Mouse (Mus musculus) E14TG2a.4 (cell line): Measurements from ENCODE around the gene Scaf11.
"Not testable (repeated sequence)": the region's sequence is repeated elsewhere in the genome, so short reads cannot be mapped to it uniquely, and the experiment has no call there.

ENCODE experiments used
- H3K27me3 ChIP-seq: 2 replicates; pipeline ENCODE4 v1.6.1; 2014; ENCODE audit warnings: low read length, control low read depth; ENCODE audit not compliant: insufficient read depth
- H3K36me3 ChIP-seq: 2 replicates; pipeline ENCODE4 v1.6.1; 2014; ENCODE audit warnings: low read length, control low read depth; ENCODE audit not compliant: insufficient read depth
- H3K4me1 ChIP-seq: replicated peaks from 2 replicates; pipeline ENCODE4 v1.6.1; 2014; ENCODE audit warnings: low read depth, low read length, control low read depth
- H3K4me3 ChIP-seq: replicated peaks from 2 replicates; pipeline ENCODE4 v1.5.1; 2014; ENCODE audit warnings: mild to moderate bottlenecking, low read length
- H3K9me3 ChIP-seq: 2 replicates; pipeline ENCODE4 v1.6.1; 2014; ENCODE audit warnings: low read length, control low read depth
- CTCF ChIP-seq: conservative IDR thresholded peaks from 2 replicates; pipeline ENCODE4 v1.5.1; 2014; ENCODE audit warnings: low read length
- NANOG ChIP-seq: IDR thresholded peaks from 2 replicates; pipeline ENCODE4 v1.6.1; 2014; ENCODE audit warnings: borderline replicate concordance, low read length, mixed read lengths
- POU5F1 ChIP-seq: IDR thresholded peaks from 2 replicates; pipeline ENCODE4 v1.6.1; 2014; ENCODE audit warnings: low read length, borderline replicate concordance

Gene Scaf11

DNA sequence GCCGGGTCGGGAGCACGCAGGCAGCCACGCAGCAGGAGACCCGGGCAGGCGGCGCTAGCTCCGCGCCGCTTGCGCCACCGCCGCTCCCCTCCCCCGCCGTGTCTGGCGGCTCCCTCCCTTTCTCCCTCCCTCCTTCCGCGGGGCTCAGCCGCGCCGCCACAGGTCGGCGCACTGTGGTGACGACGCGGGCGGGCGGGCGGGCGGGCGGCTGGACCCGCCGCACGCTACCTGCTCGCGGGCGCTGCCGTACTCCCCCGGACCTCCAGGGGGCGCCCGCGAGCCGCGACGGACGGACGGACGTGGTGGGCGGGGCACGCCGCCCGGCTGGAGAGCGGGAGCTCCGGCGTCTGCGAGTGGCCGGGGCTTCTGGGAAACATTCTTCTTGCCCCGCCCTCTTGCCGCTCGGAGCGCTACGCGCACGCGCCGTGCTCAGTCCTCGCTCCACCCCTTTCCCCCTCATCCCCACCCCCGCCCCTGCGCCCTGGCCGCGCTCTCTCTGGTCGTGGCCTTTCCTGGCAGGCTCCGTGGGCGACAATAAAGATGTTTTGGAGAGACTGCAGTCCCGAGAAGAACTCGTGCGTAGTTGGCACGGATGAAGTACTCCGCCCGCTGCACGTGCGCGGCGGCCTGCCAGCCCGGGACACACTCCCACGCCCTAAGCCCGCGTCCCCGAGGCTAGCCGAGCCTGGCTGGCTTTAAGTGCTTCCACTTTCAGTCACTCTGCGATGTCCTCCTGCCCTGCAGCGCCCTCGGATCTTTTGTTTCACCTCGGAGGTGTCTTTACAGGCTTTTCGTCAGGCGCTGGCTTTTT, at the start of gene Scaf11:
Gene Scaf11, minus strand, starts transcription at position 114 of the 811 bp plus-strand sequence.
- no peak for TF ChIP-seq POU5F1
- TF ChIP-seq CTCF = no peak
- TF ChIP-seq NANOG = no peak
- Histone ChIP-seq H3K9me3 (peaks cover 8% of the 10 kb centered on the region), H3K36me3 (peaks cover 15% of the 10 kb centered on the region), H3K27me3 (no peaks in the 10 kb centered on the region), H3K4me3 (peak within 1 kb of the TSS; percentile 89), H3K4me1 (peaks cover 49% of the 10 kb centered on the region)

DNA sequence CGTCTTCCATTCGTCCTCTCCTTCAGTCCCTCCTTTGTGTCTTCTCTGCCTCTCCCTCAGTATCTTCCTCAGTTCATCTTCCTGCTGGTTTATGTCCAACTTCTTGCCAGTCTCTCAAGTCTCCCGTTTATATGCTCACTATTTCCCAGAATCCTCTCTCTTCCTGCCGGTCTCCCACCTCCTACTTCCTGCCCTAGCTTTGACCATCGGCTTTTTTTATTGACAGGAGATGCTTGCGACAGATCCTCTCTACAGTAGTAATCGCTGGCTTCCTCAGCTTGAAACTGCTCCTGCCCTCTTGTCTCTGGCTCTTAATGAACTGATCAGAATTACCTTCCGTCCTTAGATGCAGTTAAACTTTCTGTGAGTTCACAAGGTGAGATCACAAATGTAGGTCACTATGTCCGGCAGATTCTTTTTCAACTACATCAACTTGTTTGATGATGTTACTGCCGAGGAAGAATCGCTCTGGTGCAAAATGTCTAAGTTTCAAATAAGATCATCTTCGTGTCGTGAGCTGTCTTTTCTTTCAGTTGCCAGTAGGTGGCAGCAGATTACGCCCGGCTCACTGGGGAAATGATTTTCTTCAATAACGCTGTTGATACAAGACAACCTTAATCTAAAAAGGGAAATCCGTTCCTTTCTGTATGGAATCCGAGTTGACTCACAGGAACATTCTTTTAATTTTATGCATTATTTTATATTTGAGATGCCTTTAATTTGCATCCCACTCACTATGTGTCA, 46.6 kb upstream of the Scaf11 start:
- Histone ChIP-seq H3K27me3 (peaks cover 11% of the 10 kb centered on the region), H3K9me3 (peaks cover 40% of the 10 kb centered on the region), H3K4me1 (no peaks in the 10 kb centered on the region), H3K36me3 (no peaks in the 10 kb centered on the region), H3K4me3 (0 out of 2 replicates have a peak overlapping the region, but pooled peaks have one; percentile 11)
- TF ChIP-seq NANOG (no peak), CTCF (peak; percentile 86), POU5F1 (no peak)

DNA sequence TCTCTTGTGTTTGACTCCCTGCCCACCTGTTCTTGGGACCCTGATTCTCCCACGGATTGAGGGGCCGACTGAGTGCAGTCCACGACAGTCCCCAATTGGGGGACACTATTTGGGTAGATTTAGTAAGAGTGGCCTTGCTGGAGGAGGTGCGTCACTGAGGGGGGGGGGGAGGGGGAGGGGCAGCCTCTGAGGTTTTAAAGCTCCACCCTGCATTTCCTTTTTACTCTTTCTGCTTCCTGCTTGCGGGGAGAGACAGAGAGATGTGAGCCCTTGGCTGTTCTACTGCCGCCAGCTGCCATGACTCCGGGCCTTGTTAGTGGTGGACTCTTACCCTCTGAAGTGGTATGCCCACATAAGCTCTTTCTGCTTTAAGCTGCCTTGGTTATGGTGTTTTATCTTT, 37.0 kb upstream of the Scaf11 start:
- no peak overlapping the region for H3K4me3 ChIP-seq
- H3K27me3 ChIP-seq = no peaks in the 10 kb centered on the region
- TF ChIP-seq POU5F1 (no peak), NANOG (no peak), CTCF (no peak)
- H3K4me1 ChIP-seq = peaks cover 8% of the 10 kb centered on the region
- H3K9me3 ChIP-seq = peaks cover 52% of the 10 kb centered on the region
- H3K36me3 ChIP-seq = no peaks in the 10 kb centered on the region

DNA sequence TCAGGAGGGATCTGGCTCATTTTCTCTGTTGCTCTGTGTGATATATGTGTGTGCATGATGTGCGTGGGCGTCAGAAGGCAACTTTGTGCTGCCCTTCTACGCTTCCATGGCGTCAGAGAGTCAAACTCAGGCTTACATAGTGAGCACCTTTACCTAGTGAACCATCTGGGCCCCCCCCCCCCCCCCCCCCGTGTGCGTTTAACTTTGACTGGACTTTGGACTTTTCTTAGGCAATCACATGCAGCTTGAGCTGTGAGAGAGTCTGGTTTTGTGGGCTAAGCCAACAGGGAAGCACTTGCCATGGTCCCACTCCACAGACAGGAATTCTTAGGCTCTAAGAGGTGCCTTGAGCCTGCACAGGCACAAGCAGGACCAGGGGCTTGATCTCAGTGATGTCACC, 33.6 kb upstream of the Scaf11 start:
- Histone ChIP-seq H3K4me3 (no peak overlapping the region), H3K36me3 (no peaks in the 10 kb centered on the region), H3K9me3 (peaks cover 35% of the 10 kb centered on the region), H3K27me3 (no peaks in the 10 kb centered on the region), H3K4me1 (peaks cover 39% of the 10 kb centered on the region)
- TF ChIP-seq POU5F1 (no peak), CTCF (no peak), NANOG (no peak)

DNA sequence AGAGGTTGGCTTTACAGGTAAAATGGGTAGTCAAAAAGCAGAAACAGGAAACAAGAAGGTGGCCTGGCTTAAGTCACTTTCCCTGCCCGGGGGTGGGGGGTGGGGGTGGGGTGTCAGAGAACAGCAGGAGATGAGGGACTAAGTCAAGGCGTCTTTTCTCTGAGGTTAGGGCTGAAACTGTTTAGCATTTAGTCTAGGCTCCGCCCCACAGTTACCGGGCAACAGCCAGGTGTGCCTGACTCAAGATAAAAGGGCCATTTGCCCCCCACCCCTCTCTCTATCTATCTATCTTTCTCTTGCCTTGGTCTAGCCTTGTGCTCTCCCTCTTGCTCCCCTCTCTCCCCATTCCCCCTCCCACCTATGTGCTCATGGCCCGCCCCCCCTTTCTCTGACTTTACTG, 32.9 kb upstream of the Scaf11 start:
- peaks cover 33% of the 10 kb centered on the region for H3K9me3 ChIP-seq
- no peak overlapping the region for H3K4me3 ChIP-seq
- H3K4me1 ChIP-seq = peaks cover 46% of the 10 kb centered on the region
- no peaks in the 10 kb centered on the region for H3K27me3 ChIP-seq
- no peaks in the 10 kb centered on the region for H3K36me3 ChIP-seq
- TF ChIP-seq CTCF (no peak), POU5F1 (no peak), NANOG (no peak)

DNA sequence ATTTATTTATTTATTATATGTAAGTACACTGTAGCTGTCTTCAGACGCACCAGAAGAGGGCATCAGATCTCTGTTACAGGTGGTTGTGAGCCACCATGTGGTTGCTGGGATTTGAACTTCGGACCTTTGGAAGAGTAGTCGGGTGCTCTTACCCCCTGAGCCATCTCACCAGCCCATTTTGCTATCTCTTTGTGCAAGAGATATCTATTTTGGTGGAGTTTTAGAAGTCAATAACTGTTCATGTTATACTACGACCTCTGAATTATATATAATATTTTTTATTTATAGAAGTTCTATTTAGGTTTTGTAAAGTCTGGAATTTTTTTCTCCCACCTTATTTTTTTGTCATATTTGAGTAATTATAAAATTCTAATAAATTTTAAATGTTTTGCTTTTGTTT, 32.3 kb upstream of the Scaf11 start:
- H3K4me3 ChIP-seq, H3K27me3 ChIP-seq, H3K36me3 ChIP-seq: not testable (repeated sequence)
- peaks cover 33% of the 10 kb centered on the region for H3K9me3 ChIP-seq
- H3K4me1 ChIP-seq = peaks cover 52% of the 10 kb centered on the region

DNA sequence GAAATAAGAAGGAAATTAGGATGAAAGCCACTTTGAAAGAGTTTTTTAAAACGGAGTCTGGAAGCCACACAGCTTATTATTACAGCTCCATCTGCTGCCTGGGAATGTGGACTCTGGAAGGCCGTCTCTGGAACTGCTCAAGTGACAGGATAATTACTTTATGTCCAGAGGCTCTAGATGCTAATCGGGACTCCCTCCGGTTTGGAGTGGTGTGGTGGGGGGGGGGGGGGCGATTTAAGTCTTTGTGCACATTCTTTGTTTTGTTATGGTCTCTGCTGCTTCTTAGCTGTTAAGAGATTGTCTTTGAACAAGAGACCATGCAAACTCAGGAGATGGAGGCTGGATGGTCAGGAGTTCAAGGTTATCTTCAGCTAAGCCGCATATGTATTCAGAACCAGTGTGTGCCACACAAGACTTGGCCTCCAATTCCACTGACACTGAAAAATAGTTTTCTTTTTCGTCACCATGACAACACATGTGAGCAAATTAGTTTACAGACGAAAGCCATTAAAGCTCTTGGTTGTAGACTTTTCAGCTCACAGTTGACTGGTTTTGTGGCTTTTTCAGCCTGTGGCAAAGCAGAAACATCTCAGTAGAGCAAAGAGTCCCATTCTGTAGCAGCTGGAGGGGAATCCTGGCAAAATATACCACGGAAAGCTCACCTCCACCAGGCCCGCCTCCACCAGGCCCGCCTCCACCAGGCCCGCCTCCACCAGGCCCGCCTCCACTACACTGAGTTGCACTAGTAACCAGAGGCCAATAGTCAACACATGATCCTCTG, 31.4 kb upstream of the Scaf11 start:
- Histone ChIP-seq H3K27me3 (no peaks in the 10 kb centered on the region), H3K4me1 (peaks cover 58% of the 10 kb centered on the region), H3K9me3 (peaks cover 33% of the 10 kb centered on the region), H3K4me3 (peak overlapping the region; percentile 23; the same call in 1 of the 2 replicates), H3K36me3 (no peaks in the 10 kb centered on the region)
- TF ChIP-seq CTCF (no peak), POU5F1 (no peak), NANOG (no peak; the same call in 1 of the 2 replicates)

DNA sequence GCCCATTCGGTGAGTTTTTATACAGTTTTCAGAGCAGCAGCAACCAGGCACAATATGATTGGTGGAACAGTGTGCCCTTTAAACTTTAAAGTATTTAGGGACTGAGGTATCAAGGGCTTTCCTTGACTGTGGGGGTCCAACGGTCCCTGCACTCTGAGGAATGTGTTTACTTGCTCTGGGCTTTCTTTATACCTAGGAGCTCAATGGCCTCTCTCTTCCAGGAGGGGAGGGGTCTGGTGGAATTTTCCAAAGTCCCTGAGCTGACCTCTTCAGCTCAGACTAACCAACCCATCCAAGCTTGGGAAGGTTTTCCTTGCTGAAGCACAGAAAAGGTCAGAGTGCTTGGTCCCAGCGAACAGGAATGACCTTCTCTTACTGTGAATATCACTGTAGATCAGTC, 30.8 kb upstream of the Scaf11 start:
- no peaks in the 10 kb centered on the region for H3K36me3 ChIP-seq

More for the DNA sequence above, 30.8 kb upstream of the Scaf11 start:
- TF ChIP-seq NANOG = no peak
- no peak for TF ChIP-seq CTCF
- no peak for TF ChIP-seq POU5F1
- peaks cover 63% of the 10 kb centered on the region for H3K4me1 ChIP-seq
- H3K9me3 ChIP-seq = peaks cover 27% of the 10 kb centered on the region
- no peaks in the 10 kb centered on the region for H3K27me3 ChIP-seq
- peak overlapping the region; percentile 23; the same call in 1 of the 2 replicates for H3K4me3 ChIP-seq
